Mouse (Mus musculus): ENCODE results near the gene Adad2.
A peak's percentile ranks its signal among the peaks of the same experiment; 100 is the strongest.

DNA sequence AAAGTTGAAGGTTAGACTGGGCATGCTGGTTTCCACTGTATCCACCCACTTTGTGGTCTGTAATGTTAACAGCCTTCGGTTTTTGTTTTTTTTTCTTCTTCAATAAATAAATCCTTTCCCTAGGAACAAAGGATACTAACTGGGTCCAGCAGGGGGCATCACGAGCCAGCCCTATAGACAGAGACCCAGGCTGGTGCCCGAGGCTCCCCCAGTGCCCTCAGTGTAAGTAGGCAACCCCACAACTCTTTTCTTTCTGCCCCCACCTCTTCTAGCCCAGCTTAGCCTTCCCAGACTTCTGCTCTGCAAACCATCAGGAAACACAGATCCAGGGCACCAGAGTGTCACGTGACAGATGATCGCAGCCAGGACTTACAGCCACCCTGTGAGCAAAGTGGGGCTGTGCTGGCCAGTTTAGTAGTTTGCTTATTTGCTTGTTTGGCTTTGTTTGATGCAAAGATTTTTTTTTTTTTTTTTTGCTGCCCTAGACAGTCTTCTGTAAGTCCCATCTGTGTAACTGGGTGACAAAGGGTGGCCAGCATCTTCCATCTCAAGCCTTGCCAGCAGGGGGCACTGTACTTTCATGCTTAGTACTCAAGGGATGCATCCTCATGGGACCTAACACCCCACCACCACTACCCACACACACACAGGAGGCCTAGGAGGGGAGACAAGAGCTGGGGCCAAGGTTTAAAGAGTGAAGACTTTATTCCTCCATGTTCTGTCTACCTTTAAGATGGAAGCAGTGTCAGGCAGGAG lies 44.3 kb downstream of the Adad2 start:
- TF ChIP-seq CTCF (IDR thresholded peaks at IDR 0.05 in 2 of 3, conservative IDR thresholded peaks at IDR 0.05 in 1 of 3; ENCODE audit: control insufficient read depth in 1 of 3, insufficient read depth in 1 of 3, low read depth in 2 of 3, low read length in 3 of 3, poor library complexity in 1 of 3, severe bottlenecking in 1 of 3) (peak; percentile 46 to 50 (median 50)), SIN3A (IDR thresholded peaks at IDR 0.05; ENCODE audit: low read length) (no peak), USF1 (IDR thresholded peaks at IDR 0.05; ENCODE audit: low read depth, low read length) (0 out of 2 replicates have a peak, but pooled peaks have one; percentile 6), ZNF384 (IDR thresholded peaks at IDR 0.05; ENCODE audit: low read depth, low read length) (no peak), GATA1 (IDR thresholded peaks at IDR 0.05; ENCODE audit: low read depth, low read length) (no peak), MAFK (IDR thresholded peaks at IDR 0.05; ENCODE audit: borderline replicate concordance, low read depth, low read length) (no peak), POLR2A (IDR thresholded peaks at IDR 0.05; ENCODE audit: control insufficient read depth in 1 of 2, insufficient read depth in 1 of 2, low read depth in 1 of 2, low read length in 2 of 2, poor library complexity in 1 of 2) (no peak), POLR2AphosphoS2 (IDR thresholded peaks at IDR 0.05; ENCODE audit: low read length) (no peak), SMC3 (IDR thresholded peaks at IDR 0.05; ENCODE audit: low read depth, low read length) (peak; percentile 39), EP300 (IDR thresholded peaks at IDR 0.05; ENCODE audit: low read depth in 1 of 2, low read length in 2 of 2) (no peak), MYB (IDR thresholded peaks at IDR 0.05; ENCODE audit: low read depth, low read length) (no peak), RCOR1 (IDR thresholded peaks at IDR 0.05; ENCODE audit: low read depth, low read length) (no peak), TAL1 (IDR thresholded peaks at IDR 0.05; ENCODE audit: low read length) (no peak), MAZ (IDR thresholded peaks at IDR 0.05; ENCODE audit: low read depth, low read length) (no peak)

Data from MEL (cell line).